Mouse (Mus musculus): Measurements from ENCODE around the gene Lrch1.

DNA sequence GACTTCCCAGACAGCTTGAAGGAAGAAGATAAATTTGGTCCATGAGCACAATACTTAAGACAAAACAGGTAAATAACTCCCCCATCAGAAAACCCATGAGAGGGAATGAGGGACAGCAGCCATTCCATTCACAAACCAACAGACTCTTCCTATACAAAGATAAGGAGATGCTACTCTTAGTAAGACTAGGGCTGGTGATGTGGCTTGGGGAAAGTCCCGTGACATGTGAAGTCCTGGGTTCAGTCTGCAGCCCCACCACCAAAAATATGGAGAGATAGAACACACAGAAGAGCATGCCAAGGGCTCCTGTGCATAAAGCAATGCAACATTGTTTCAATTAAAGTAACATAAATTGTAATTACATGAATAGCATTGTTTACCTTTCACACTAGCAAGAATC is 88.5 kb downstream of the Lrch1 start:
- TF ChIP-seq CTCF (IDR thresholded peaks at IDR 0.05; ENCODE audit: insufficient read depth, low read depth, low read length): no peak
- TF ChIP-seq POLR2A (IDR thresholded peaks at IDR 0.05; ENCODE audit: insufficient read depth, low read depth, low read length): no peak
